Mouse (Mus musculus) testis, adult 2 months (tissue): ENCODE measurements around the gene Rtl10.

Source experiments
- CTCF ChIP-seq: fragments of 200-500 bp; IDR thresholded peaks from 2 replicates; pipeline ENCODE4 v1.5.1; 2012; ENCODE audit warnings: low read depth, mild to moderate bottlenecking, inconsistent platforms, low read length, moderate library complexity; ENCODE audit not compliant: control insufficient read depth, insufficient read depth, insufficient replicate concordance
- POLR2A ChIP-seq: fragments of 200-500 bp; IDR thresholded peaks from 2 replicates; pipeline ENCODE4 v1.6.1; 2012; ENCODE audit warnings: low read depth, mild to moderate bottlenecking, inconsistent platforms, low read length, moderate library complexity; ENCODE audit not compliant: control insufficient read depth

GRCm38 (mm10) chr16:18483839-18484238 lies 14.9 kb upstream of the Rtl10 start:
- no peak for TF ChIP-seq CTCF
- TF ChIP-seq POLR2A, result no peak
